Mouse (Mus musculus): ENCODE measurements around the gene Shc1.

GRCm38 (mm10) chr3:89402693-89403092 is 15.6 kb upstream of the Shc1 start, which contains the start of gene Lenep:
- TF ChIP-seq CTCF (IDR thresholded peaks at IDR 0.05; ENCODE audit: low read depth): no peak
- TF ChIP-seq EP300 (IDR thresholded peaks at IDR 0.05; ENCODE audit: low read depth): no peak
